Mouse (Mus musculus) myocyte (in vitro differentiated cells): ENCODE measurements at regions not wholly inside any gene's neighbourhood (a gene's known extent, or its start where the extent isn't known, plus 50 kb on each side); places are given as distances from the start of the nearest gene placed in this dataset.

Experiments
- H3K27me3 ChIP-seq: one replicate; pipeline ENCODE4 v1.6.1; 2011; ENCODE audit not compliant: control insufficient read depth, insufficient read depth, insufficient read length
- H3K36me3 ChIP-seq: one replicate; pipeline ENCODE4 v1.6.1; 2011; ENCODE audit not compliant: control insufficient read depth, insufficient read depth
- H3K4me2 ChIP-seq: one replicate; pipeline ENCODE4 v1.6.1; 2011; ENCODE audit warnings: low read depth, control low read depth
- H3K4me3 ChIP-seq: one replicate; pipeline ENCODE4 v1.5.1; 2011; ENCODE audit warnings: mild to moderate bottlenecking, control low read depth, moderate library complexity
- H3K79me2 ChIP-seq: one replicate; pipeline ENCODE4 v1.6.1; 2011; ENCODE audit not compliant: control insufficient read depth, insufficient read depth
- H3ac ChIP-seq: one replicate; pipeline ENCODE4 v1.6.1; 2011; ENCODE audit not compliant: control insufficient read depth, insufficient read length
- CEBPB ChIP-seq: IDR thresholded peaks from 2 replicates; pipeline ENCODE4 v1.6.1; 2011; ENCODE audit warnings: mild to moderate bottlenecking, moderate library complexity; ENCODE audit not compliant: poor library complexity, insufficient read depth, severe bottlenecking
- E2F4 ChIP-seq: IDR thresholded peaks from one replicate; pipeline ENCODE4 v1.6.1; 2011; ENCODE audit warnings: mild to moderate bottlenecking, control low read depth, moderate library complexity; ENCODE audit not compliant: insufficient read depth
- MAX ChIP-seq: IDR thresholded peaks from one replicate; pipeline ENCODE4 v1.6.1; 2011; ENCODE audit warnings: low read depth, mild to moderate bottlenecking, control low read depth
- MYOD1 ChIP-seq, 3 experiments: IDR thresholded peaks; one replicate each; pipeline ENCODE4 v1.6.1; 2011; ENCODE audit warnings: control low read depth in 2 of 3, low read depth in 2 of 3, mild to moderate bottlenecking in 2 of 3, moderate library complexity in 1 of 3; ENCODE audit not compliant: insufficient read length in 2 of 3, control insufficient read depth in 1 of 3
- MYOG ChIP-seq, 3 experiments: IDR thresholded peaks; one replicate each; pipeline ENCODE4 v1.6.1; 2011; ENCODE audit warnings: control low read depth in 2 of 3, low read depth in 2 of 3, mild to moderate bottlenecking in 2 of 3; ENCODE audit not compliant: insufficient read length in 2 of 3, control insufficient read depth in 1 of 3, insufficient read depth in 1 of 3
- POLR2A ChIP-seq: IDR thresholded peaks from one replicate; pipeline ENCODE4 v1.6.1; 2011; ENCODE audit warnings: low read depth, mild to moderate bottlenecking, control low read depth, moderate library complexity; ENCODE audit not compliant: insufficient read length
- POLR2AphosphoS2 ChIP-seq: IDR thresholded peaks from one replicate; pipeline ENCODE4 v1.6.1; 2011; ENCODE audit warnings: low read depth, control low read depth; ENCODE audit not compliant: insufficient read length
- REST ChIP-seq: IDR thresholded peaks from one replicate; pipeline ENCODE4 v1.6.1; 2011; ENCODE audit warnings: mild to moderate bottlenecking, control low read depth, moderate library complexity; ENCODE audit not compliant: insufficient read depth, insufficient read length
- SRF ChIP-seq: IDR thresholded peaks from one replicate; pipeline ENCODE4 v1.6.1; 2011; ENCODE audit warnings: low read depth; ENCODE audit not compliant: control insufficient read depth, insufficient read length
- TCF12 ChIP-seq: IDR thresholded peaks from one replicate; pipeline ENCODE4 v1.6.1; 2011; ENCODE audit warnings: mild to moderate bottlenecking, control low read depth; ENCODE audit not compliant: poor library complexity, insufficient read depth, severe bottlenecking
- TCF3 ChIP-seq: IDR thresholded peaks from one replicate; pipeline ENCODE4 v1.6.1; 2011; ENCODE audit warnings: low read depth, control low read depth; ENCODE audit not compliant: insufficient read length
- USF1 ChIP-seq: IDR thresholded peaks from one replicate; pipeline ENCODE4 v1.6.1; 2011; ENCODE audit warnings: low read depth, mild to moderate bottlenecking, control low read depth, moderate library complexity

DNA sequence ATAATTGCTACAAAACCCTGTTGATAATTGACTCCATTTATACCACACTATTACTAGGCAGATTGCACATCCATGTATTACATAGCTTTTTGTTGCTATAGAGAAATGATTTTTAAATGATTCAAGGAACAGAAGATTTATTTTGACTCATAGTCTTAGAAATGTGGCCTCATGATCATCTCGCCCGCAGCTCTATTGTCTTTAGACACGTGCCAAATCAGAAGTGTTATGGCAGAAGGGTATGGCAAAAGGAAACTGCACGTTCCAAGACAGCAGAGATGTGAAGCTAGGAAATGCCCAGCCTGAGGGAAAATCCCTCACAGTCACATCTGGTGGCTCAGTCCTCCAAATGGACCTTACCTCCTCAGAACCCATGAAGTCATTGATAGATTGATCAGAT, 585.5 kb upstream of the Adam24 start:
- H3K4me3 ChIP-seq, result no peak overlapping the region
- H3ac ChIP-seq, result no peak overlapping the region
- TF ChIP-seq USF1 (peak; percentile 61), SRF (no peak)
- no peaks in the 10 kb centered on the region for H3K36me3 ChIP-seq
- peak overlapping the region; percentile 47 for H3K4me2 ChIP-seq
- H3K27me3 ChIP-seq, result no peaks in the 10 kb centered on the region
- H3K79me2 ChIP-seq, result no peaks in the 10 kb centered on the region

- H3K36me3 ChIP-seq, result no peaks in the 10 kb centered on the region
Measured at GRCm38 (mm10) chr8:40124402-40124801, 550.5 kb upstream of the Adam24 start.

DNA sequence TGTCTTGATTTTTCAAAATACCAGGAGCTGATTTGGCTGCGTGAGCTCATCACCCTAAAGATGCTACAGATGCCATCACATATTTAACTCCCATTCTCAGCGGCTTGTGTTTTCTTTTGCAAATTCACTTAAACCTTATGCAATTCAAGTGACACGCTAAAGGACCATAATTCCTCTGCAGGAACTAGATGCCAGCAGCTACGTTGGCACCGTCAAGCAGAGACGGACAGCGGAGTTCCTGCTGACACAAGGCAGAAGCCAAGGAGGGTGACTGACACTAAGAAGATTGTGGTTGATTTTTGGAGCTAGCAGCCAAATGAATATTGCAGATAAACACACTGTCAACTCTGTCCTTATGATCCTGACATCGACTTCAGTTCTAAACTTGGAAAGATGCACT, 547.7 kb upstream of the Adam24 start:
- Histone ChIP-seq H3K27me3 (no peaks in the 10 kb centered on the region), H3K4me2 (no peak overlapping the region), H3K36me3 (no peaks in the 10 kb centered on the region), H3K79me2 (no peaks in the 10 kb centered on the region), H3ac (no peak overlapping the region), H3K4me3 (no peak overlapping the region)
- no peak for TF ChIP-seq POLR2A
- TF ChIP-seq SRF, result no peak
- TF ChIP-seq CEBPB, result no peak
- no peak for TF ChIP-seq TCF3
- no peak for TF ChIP-seq USF1
- no peak for TF ChIP-seq REST
- no peak for TF ChIP-seq E2F4
- TF ChIP-seq MAX, result no peak
- TF ChIP-seq TCF12, result no peak
- TF ChIP-seq MYOG (IDR thresholded peaks at IDR 0.05; ENCODE audit: control insufficient read depth in 1 of 3, insufficient read depth in 1 of 3, insufficient read length in 2 of 3, low read depth in 2 of 3), result no peak
- TF ChIP-seq MYOD1 (IDR thresholded peaks at IDR 0.05; ENCODE audit: control insufficient read depth in 1 of 3, insufficient read length in 2 of 3, low read depth in 2 of 3), result no peak

More at GRCm38 (mm10) chr8:40124402-40124801, 550.5 kb upstream of the Adam24 start:
- Histone ChIP-seq H3K4me3 (no peak overlapping the region), H3K4me2 (no peak overlapping the region), H3ac (no peak overlapping the region), H3K79me2 (no peaks in the 10 kb centered on the region), H3K27me3 (no peaks in the 10 kb centered on the region)
- no peak for TF ChIP-seq POLR2AphosphoS2
- TF ChIP-seq MYOD1 (IDR thresholded peaks at IDR 0.05; ENCODE audit: control insufficient read depth in 1 of 3, insufficient read length in 2 of 3, low read depth in 2 of 3), result no peak
- TF ChIP-seq USF1, result no peak
- no peak for TF ChIP-seq CEBPB
- no peak for TF ChIP-seq TCF12
- TF ChIP-seq POLR2A, result no peak
- TF ChIP-seq MAX, result no peak
- no peak for TF ChIP-seq MYOG (IDR thresholded peaks at IDR 0.05; ENCODE audit: control insufficient read depth in 1 of 3, insufficient read depth in 1 of 3, insufficient read length in 2 of 3, low read depth in 2 of 3)
- TF ChIP-seq E2F4, result no peak
- TF ChIP-seq TCF3, result no peak
- no peak for TF ChIP-seq SRF
- TF ChIP-seq REST, result no peak

GRCm38 (mm10) chr8:40132662-40133257, 542.1 kb upstream of the Adam24 start:
- Histone ChIP-seq H3K36me3 (no peaks in the 10 kb centered on the region), H3K27me3 (peaks cover 5% of the 10 kb centered on the region), H3K4me3 (no peak overlapping the region), H3K4me2 (no peak overlapping the region), H3K79me2 (no peaks in the 10 kb centered on the region), H3ac (no peak overlapping the region)
- TF ChIP-seq USF1, result no peak

DNA sequence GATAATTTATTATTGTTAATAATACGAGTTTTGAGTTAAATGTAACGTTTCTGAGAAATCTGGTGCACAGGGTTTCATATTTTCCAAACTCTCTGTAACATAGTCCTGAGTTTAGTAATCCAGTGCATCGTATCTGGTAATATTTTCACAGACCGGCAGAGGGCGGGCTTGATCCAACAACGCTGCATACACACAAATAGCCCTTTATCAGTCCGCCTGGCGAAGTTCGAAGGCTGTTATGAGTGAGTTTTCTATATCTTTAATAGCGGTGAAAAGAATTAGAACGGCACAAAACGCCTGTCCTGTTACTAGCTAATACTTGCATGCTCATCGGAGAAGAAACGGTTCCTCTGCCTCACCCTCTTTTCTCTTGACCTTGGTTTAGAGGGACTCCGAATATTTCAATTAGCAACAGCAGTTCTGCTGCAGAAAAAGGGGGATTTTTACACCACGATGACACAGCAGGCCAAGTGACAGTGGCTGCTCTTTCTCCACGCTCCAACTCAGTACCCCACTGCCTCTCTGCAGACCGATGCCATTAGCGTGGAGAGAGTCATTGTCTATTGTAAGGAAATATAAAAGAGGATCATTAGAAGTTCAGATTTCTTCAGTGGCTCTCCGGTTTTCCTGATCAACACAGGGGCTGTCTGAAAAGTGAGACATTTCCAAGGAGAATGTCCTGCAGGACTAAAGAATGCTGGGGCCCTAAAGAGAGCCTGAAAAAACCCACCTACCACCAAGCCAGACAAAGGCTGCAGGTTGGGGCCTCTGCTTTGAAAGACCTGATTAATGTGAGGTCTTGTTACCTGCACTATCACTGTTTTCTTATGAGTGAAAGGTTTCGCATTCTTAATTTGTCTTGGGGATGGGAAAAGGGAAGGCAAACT, 523.7 kb upstream of the Adam24 start:
- TF ChIP-seq E2F4, result no peak
- no peak for TF ChIP-seq MAX
- TF ChIP-seq POLR2A, result no peak
- no peak for TF ChIP-seq MYOD1 (IDR thresholded peaks at IDR 0.05; ENCODE audit: control insufficient read depth in 1 of 3, insufficient read length in 2 of 3, low read depth in 2 of 3)
- TF ChIP-seq MYOG (IDR thresholded peaks at IDR 0.05; ENCODE audit: control insufficient read depth in 1 of 3, insufficient read depth in 1 of 3, insufficient read length in 2 of 3, low read depth in 2 of 3), result no peak
- TF ChIP-seq SRF, result no peak
- no peak for TF ChIP-seq TCF3
- TF ChIP-seq CEBPB, result no peak

More for the DNA sequence above, 523.7 kb upstream of the Adam24 start:
- Histone ChIP-seq H3K27me3 (no peaks in the 10 kb centered on the region), H3ac (no peak overlapping the region), H3K79me2 (no peaks in the 10 kb centered on the region), H3K4me2 (peak overlapping the region; percentile 81), H3K36me3 (no peaks in the 10 kb centered on the region), H3K4me3 (no peak overlapping the region)
